Mouse (Mus musculus) mouse embryonic stem cell (cell line): ENCODE results near the gene Rhbdl1.

Experiments used
- in situ Hi-C, 2 experiments: fragments of 300-500 bp; cut with MboI; formaldehyde crosslinking; loops; 1 replicate in 1 of 2; 3 replicates in 1 of 2; pipeline ENCODE4 v1.14.3; 2019 to 2020; ENCODE audit warnings: low sequenced_read_pairs in 2 of 2, low pct_unique_long_range_greater_than_20kb in 1 of 2, mixed read lengths in 1 of 2; ENCODE audit not compliant: unreplicated experiment in 1 of 2

Rhbdl1 gene

GRCm38 (mm10) chr17:25808789-25809605 lies 28.1 kb downstream of the Rhbdl1 start, which contains the start of gene Fbxl16:
Fbxl16 (plus strand) TSS chr17:25809085.
- in situ Hi-C loops = loop anchor here in 1 of 2 experiments (10.0 kb wide), 1 partner anchor 104 kb away; no protein-coding TSS in a partner anchor

- in situ Hi-C loops = loop anchor here in 1 of 2 experiments (10.0 kb wide), 1 partner anchor 103 kb away; no protein-coding TSS in a partner anchor
Observed at GRCm38 (mm10) chr17:25808028-25808427, 29.1 kb downstream of the Rhbdl1 start.

GRCm38 (mm10) chr17:25807452-25807851 lies 29.6 kb downstream of the Rhbdl1 start:
- in situ Hi-C loops = loop anchor here in 1 of 2 experiments (10.0 kb wide), 1 partner anchor 103 kb away; no protein-coding TSS in a partner anchor

GRCm38 (mm10) chr17:25806507-25806906 lies 30.6 kb downstream of the Rhbdl1 start:
- in situ Hi-C loops = loop anchor here in 1 of 2 experiments (10.0 kb wide), 1 partner anchor 102 kb away; no protein-coding TSS in a partner anchor

- in situ Hi-C loops = loop anchor here in 1 of 2 experiments (10.0 kb wide), 1 partner anchor 98 kb away; no protein-coding TSS in a partner anchor
Observed at GRCm38 (mm10) chr17:25802825-25803517, 34.1 kb downstream of the Rhbdl1 start.

GRCm38 (mm10) chr17:25801029-25801428 lies 36.1 kb downstream of the Rhbdl1 start:
- in situ Hi-C loops = loop anchor here in 1 of 2 experiments (10.0 kb wide), 1 partner anchor 96 kb away; no protein-coding TSS in a partner anchor

- in situ Hi-C loops = loop anchor here (10.0 kb wide), 2 partner anchors 62 to 322 kb away; partner anchors contain the start of gene Mslnl (in 1 of the 2)
Observed at GRCm38 (mm10) chr17:25796951-25797369, 40.1 kb downstream of the Rhbdl1 start, which contains the start of gene Metrn. Metrn (minus strand) TSS chr17:25797136.

GRCm38 (mm10) chr17:25796211-25796771 lies 40.8 kb downstream of the Rhbdl1 start:
- in situ Hi-C loops = loop anchor here (10.0 kb wide), 2 partner anchors 61 to 321 kb away; partner anchors contain the start of gene Mslnl (in 1 of the 2)

- in situ Hi-C loops = loop anchor here (10.0 kb wide), 2 partner anchors 61 to 321 kb away; partner anchors contain the start of gene Mslnl (in 1 of the 2)
Observed at GRCm38 (mm10) chr17:25795609-25796092, 41.4 kb downstream of the Rhbdl1 start, which contains the start of gene AC134908.4. AC134908.4 (minus strand) TSS chr17:25795659.

- in situ Hi-C loops = loop anchor here (10.0 kb wide), 2 partner anchors 60 to 320 kb away; partner anchors contain the start of gene Mslnl (in 1 of the 2)
Observed at GRCm38 (mm10) chr17:25794998-25795397, 42.1 kb downstream of the Rhbdl1 start.

GRCm38 (mm10) chr17:25794197-25794596 lies 42.9 kb downstream of the Rhbdl1 start:
- in situ Hi-C loops = loop anchor here (10.0 kb wide), 2 partner anchors 59 to 319 kb away; partner anchors contain the start of gene Mslnl (in 1 of the 2)

- in situ Hi-C loops = loop anchor here (10.0 kb wide), 2 partner anchors 58 to 318 kb away; partner anchors contain the start of gene Mslnl (in 1 of the 2)
Observed at GRCm38 (mm10) chr17:25792615-25793014, 44.5 kb downstream of the Rhbdl1 start, which contains the start of gene Fam173a. Fam173a (minus strand) TSS chr17:25792901.

GRCm38 (mm10) chr17:25791843-25792527 lies 45.1 kb downstream of the Rhbdl1 start:
- in situ Hi-C loops = loop anchor here (10.0 kb wide), 2 partner anchors 57 to 317 kb away; partner anchors contain the start of gene Mslnl (in 1 of the 2)

GRCm38 (mm10) chr17:25791320-25791842 lies 45.7 kb downstream of the Rhbdl1 start:
- in situ Hi-C loops = loop anchor here (10.0 kb wide), 2 partner anchors 57 to 317 kb away; partner anchors contain the start of gene Mslnl (in 1 of the 2)

GRCm38 (mm10) chr17:25786781-25787504 lies 50.2 kb downstream of the Rhbdl1 start:
- in situ Hi-C loops = no loop called here

- in situ Hi-C loops = no loop called here
Observed at GRCm38 (mm10) chr17:25786280-25786679, 50.8 kb downstream of the Rhbdl1 start, which contains the start of gene Ccdc78. Ccdc78 (plus strand) TSS chr17:25786580.
